Mouse (Mus musculus) c-Kit-positive CD71-positive TER-119-negative erythroid progenitor cells, embryonic 14.5 days (primary cell): ENCODE data around the gene Rhou.

Experiments used
- DNase-seq: peaks from one replicate; pipeline ENCODE4 v3.0.0-alpha.2; 2013; ENCODE audit warnings: low read depth

The Rhou gene

DNA sequence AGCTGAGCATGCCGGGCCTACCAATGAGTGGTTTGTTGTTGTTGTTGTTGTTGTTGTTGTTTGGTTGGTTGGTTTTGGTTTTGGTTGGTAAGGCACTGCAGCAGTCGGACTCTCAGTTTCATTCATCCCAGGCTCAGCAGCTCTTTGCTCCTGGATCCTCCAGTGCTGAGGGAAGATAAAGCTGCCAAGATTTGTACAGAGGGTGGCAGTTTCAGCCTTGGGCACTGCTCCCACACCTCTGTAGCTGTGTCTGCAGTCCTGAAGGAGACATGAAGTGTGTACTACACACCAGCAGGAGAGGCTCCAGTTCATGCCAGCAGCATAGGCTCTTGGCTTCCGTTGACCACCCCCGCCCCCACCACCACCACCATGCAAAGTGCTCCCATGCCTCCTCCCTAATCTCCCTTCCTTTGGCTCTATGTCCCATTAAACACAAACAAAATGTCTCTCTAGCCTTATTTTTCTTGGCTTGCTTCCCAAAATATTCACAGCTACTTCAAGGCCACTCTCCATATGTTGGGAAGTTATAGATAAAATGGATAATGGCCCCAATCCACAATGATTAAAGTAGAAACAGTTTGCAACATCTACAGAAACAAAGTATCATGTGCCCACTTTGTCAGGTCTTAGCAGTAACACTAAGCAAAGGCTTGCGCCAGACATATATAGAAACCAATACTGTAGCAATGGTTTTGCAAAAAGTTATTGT is 2.2 kb upstream of the Rhou start:
- no peak for DNase-seq

DNA sequence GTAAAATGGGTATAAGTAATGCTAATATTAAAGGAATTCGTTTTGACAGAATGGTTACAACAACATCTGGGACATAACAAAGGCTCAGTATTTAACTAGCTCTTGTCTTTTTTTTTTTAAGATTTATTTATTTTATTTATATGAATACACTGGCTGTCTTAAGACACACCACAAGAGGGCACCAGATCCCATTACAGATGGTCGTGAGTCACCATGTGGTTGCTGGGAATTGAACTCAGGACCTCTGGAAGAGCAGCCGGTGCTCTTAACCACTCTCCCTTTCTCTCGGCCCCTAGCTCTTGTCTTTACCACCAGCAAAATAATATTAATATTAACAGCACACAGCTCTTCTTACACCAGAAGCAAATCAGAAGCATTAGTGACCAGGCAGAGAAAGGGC is 1.1 kb upstream of the Rhou start:
- DNase-seq = no peak

DNA sequence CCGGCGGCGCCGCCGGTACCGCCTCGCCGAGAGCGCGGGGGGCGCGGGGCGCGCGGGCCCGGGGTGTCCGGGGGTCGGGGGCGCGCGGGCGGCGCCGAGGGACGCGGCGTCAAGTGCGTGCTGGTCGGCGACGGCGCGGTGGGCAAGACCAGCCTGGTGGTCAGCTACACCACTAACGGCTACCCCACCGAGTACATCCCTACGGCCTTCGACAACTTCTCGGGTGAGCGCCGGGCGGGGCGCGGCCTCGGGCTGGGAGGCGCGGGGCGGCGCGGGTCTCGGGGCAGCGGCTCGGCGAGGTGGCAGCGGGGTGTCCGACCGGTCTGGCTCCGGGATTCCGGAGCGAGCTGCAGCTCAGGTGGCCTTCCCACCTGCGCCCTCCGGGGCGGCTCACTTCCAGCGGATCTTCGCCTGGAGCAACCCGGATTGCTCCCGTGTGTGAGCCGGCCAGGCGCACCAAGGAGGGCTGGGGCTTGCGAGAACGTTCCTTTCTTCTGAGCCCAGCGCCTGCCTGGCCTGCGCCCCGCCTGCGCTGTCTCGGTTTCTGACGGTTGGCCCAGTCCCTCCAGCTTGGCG is 353 bp downstream of the Rhou start:
- DNase-seq = no peak

DNA sequence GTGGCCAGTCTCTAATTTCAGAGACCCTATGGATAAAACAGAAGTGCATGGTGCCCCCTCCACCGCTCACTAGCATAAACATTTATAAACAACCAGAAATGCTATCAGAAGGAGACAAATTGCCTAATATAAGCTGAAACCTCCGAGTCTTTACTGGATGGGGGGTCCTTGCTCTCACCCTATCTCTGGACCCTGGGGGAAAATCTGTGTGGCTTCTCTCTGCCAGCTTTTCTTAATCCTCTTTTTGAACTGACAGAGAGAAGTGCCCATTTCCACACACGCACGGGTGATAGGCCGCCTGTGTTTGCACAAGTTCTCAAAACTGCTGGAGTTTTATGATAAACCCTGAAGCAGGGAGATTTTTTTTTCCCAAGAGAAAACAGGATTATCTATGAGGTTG is 1.0 kb downstream of the Rhou start:
- DNase-seq = no peak

DNA sequence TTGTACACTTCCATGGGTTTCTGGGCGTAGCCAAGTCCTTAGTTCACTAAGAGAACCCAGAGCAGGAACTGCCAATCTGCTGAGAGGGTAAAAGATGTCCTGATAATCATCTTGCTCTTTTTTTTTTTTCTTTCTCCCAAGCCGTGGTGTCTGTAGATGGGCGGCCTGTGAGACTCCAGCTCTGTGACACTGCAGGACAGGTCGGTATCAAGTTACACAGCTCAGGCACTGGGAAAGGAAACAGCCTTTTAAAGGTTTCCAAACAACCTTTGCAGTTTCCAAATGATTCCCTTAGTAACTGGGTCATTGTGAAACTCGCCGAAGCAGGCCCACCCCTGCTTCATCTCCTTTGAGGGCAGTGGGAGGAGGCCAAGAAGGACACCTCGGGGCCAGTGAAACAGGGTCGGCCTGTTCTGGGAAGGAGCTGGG is 1.6 kb downstream of the Rhou start:
- no peak for DNase-seq

DNA sequence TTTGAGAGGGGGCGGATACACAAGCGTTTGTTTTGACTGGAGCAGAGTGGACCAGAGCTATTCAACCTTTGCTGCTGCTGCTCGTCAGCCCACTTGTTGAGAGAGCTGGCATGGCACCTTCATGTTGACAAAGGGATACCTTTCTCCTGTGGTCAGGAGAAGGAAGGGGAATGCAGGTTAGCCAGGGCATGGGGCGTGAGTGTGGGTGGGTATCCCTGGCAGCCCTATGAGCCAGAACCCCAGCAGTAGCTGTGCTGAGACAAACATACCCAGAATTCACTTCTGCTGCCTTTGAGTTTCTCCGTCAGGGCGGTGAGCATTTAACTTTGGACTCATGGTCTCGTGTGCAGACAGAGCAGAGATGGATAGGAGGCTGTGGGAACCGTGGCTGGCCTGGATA is 4.1 kb downstream of the Rhou start:
- no peak for DNase-seq

DNA sequence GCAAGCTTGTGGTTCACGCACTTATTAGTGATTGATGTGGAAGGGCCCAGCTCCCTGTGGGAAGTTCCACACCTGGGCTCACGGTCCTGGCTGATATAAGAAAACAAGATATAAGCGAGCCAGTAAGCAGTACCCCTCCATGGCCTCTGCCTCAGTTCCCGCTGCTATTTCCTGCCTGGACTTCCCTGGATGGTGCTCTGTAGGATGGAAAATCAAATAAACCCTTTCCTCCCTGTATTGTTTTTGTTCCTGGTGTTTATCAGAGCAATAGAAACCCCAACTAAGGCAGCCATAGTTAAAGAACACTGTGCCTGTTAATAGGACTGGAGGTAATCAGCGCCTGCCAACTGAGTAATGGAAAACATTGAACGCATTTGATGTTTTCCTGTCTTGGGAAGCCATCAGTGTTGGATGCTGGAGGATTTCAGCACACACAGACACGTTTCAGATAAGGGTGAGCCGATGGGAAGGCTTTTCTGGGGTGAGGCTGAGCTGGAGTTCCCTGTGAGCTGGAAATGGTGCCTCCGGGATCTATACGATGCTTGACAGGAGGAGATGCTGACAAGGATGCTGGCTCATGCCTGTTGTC is 5.8 kb downstream of the Rhou start:
- DNase-seq = no peak

DNA sequence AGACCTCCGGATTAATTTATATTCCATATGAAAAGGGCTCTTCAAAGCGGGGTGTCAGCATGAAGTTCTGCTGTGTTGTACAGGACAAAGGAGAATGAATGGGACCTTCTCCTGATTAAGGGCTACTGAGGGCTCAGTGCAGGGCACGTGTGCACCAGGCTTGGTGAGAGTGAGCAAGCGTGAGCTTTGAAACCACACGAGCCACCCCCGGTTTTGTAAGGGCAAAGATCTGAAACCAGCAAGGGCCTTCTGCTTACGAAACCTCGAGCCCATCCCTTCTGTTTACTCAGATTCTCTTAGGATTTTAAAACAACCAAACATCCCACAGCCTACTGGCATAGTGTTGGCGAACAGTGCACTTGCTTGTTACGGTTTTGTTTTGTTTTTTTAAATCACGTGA is 7.8 kb downstream of the Rhou start:
- DNase-seq = no peak

DNA sequence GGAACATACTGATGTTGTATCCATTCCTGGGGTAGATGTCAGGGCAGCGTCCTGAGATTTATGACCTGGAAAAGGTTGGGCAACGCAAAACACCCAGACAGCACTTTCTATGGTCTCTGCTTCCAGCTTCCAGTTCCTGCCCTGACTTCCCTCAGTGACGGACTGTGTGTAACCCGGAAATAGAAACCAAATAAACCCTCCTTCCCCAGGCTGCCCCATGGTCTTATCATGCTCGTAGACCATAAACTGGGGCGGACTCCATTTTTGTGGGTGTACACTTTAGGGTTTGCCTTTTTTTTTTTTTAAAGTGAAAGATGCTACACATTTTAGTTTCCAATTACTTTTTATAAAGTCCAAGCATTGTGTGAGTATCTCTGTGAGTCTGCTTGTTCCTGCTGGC is 11.9 kb downstream of the Rhou start:
- no peak for DNase-seq

DNA sequence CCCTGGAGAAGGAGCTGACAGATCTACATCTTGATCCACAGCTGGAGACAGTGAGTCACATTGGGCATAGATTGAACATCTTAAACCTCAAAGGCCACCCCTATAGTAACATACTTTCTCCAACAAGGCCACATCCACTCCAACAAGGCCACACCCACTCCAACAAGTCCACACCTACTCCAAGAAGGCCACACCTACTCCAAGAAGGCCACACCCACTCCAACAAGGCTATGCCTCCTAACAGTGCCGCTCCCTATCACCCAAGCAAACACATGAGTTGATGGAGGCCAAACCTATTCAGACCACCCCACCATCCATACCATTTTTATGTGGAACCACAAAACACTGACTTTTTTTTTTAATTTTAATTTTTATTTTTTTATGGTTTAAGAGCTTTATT is 13.1 kb downstream of the Rhou start:
- DNase-seq = peak; percentile 11

DNA sequence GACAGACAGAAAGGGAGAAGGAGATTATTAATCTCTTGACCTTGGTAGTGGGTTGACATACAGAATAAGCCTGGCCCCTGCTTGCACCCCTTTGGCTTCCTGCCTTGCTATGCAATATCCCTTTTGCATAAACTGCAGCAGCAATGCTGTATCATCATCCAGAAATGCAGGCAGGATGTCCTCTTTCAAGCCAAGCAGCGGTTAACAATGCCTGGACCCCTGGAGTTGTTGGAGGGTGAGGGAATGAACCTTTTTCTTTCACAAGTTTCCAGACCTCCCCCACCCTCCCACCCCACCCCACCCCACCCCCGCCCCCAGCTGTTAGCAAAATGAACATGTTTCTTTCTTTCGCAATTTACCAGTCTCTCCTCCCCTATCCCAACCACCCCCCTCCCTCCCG is 15.0 kb downstream of the Rhou start:
- no peak for DNase-seq

DNA sequence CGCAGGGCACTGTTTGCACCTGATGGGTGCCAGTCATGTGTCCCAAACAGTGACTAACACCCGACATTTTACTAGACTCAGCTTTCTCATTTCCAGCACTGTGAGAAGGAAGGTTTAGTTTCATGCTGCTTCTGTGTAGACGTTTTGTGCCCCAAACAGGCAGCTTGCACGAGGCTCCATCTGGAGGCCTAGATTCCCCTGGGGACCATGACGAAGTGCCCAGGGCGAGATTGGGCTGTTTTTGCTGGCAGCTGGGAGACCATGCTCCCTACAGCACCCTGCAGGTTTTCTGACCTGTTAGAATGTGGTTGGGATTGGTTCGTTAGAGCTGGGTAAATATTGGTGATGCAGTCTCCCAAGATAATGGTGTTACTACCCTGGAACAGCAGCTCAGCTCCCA is 17.0 kb downstream of the Rhou start:
- no peak for DNase-seq

DNA sequence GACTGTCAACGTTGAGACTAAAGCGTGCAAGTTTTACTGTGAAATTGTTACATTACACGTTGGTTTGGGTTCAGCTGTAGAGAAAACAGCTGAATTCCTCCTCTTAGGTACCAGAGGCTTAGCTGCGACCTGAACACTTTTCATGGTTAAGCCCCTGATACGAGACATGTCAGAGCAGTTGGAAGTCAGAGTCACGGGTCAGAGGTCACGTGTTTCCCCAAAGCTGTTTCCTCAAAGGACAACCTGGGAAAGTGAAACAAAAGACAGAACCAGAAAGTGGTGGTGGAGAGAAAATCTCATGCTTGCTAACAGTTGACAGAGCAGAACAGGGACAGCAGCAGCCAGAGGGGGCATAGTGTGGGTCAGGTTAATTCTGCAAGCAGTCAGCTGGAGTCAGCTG is 17.7 kb downstream of the Rhou start:
- DNase-seq = no peak

DNA sequence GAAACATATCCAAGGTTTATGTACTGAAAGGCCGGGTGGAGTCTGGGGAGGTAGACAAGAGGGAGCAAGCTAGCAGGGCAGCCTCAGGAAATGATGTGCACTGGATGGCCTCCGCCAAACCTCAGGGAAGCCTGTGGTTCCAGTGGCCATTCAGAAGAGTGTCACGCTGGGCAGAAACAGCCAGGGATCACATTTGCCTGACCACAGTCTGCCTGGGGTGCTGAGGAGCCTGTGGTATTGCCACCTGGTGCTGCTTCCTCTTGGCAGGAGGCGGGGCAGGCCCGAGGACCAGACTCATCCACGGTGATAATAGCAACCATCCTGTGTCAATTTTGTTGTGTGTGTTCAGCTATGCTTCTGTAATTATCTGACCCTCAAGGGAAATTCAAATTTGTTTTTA is 18.9 kb downstream of the Rhou start:
- no peak for DNase-seq

DNA sequence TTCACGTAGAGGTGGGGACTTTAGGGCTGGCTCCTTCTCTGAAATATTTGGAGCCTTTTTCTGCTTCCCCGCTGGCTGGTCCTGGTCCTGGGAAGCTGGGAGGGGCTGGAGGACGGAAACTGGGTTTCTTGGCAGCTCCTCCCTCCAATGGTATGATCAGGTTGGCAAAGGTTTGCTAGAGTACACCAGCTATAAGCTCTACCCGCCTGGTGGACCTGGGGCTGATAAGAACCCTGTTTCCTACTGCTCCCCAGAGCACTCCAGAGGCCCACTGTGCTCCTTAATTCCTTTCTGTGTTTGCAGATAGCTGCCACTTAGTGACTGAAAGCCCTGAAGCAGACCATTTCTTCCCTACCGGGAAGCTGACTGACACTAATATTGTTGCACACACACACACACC is 21.9 kb downstream of the Rhou start:
- no peak for DNase-seq

DNA sequence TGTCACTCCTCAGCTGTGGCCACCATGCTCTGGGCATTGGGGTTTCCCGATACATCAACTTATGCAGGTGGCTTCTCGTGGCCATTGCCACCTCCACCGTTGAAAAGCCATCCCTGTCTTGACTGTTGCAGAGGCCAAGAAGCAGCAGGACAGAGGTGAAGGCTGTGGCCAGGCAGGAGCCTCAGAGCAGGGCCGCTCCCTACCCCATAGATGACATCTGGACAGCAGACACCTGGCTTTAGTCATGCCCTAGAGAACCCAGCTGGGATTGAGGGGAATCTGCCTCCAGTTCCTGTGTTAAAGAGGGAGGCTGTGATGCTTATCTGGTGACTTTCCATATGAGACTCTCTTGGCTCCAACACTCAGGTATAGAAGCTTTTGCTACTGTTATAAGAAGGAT is 24.7 kb downstream of the Rhou start:
- no peak for DNase-seq

DNA sequence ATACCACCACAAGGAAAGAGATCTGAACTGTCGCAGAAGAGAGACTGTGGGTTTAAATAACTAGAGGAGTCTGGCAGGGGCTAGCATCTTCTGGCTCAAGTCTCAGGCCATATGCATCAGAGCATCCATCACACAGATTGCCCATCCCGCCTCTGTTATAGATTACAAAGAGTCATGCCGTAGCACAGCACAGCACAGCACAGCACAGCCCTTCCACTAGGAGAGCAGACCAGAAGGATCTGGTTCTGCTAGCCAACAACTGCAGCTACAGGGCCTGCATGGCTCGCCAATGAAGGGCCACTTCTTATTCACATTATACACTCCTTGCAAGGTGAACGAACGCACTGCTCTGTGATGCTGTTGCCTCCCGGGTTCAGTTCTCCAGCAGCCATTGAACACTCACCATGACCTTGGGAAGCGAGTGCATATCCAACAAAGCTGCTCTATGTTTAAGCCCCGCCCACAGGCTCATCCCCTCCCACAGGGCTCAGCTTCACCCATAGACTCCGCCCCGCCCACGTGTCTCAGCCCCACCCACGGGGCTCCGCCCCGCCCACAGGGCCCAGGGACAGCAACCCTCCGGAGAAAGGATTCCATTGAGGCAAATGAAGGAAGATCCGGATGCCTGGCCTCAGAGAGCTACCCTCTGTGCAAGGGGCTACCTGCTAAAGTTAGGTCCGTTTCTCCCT is 28.5 kb downstream of the Rhou start:
- DNase-seq = peak; percentile 46

DNA sequence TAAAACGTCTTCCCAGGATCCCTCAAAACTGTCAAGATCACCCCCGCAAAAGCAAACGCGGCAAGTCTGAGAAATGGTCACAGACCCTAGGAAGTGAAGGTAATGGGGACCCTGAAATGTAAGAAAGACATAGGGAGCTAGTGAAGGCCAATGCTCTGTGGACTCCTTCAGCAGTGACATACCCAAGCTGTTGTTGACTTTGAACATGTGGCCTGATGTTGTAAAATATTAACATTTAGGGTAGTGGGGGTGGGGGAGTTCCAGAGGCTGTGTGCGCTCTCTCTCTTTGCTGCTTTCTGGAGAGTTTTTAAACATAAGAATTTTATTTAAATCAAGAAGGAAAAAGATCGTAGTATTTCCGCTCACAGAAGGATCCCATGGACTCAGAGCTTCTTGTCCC is 29.6 kb downstream of the Rhou start:
- DNase-seq = no peak

DNA sequence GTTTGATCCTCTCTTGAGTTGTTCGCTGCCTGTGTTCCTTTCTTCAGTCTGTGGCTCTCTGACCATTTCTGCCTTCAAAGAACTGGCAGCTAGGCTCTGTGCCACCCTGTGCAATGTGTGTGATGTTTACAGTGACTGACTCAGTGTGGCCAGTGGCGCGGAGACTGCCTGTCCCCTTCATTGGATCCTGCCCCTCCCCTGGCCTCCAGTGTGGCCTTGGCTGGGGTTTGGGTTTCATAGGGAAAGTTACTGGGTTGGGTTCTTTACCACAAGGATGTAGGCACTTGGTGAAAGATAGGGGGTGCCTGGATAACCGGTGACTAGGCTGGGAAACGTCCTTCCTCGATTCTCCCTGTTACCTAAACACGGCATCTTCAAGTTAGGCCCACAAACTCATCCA is 31.1 kb downstream of the Rhou start:
- DNase-seq = no peak

DNA sequence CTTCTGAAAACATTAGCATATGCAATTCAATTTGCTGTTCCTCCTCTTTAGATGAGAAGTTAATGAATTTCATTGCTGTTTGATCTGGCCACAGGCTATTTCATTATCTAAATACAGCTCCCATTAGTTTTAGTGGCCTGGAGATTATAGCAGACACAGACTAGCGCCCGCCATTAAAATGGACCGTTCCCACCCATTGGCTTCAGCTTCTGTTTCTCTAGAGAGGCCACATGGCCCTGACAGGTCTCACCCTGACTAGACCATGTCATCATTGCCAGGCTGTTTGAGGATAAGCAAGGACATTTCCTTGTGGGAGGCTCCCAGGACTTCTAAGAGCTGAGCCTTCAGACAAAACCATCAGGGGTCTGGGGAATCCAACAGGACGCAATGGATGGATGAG is 31.7 kb downstream of the Rhou start:
- no peak for DNase-seq

DNA sequence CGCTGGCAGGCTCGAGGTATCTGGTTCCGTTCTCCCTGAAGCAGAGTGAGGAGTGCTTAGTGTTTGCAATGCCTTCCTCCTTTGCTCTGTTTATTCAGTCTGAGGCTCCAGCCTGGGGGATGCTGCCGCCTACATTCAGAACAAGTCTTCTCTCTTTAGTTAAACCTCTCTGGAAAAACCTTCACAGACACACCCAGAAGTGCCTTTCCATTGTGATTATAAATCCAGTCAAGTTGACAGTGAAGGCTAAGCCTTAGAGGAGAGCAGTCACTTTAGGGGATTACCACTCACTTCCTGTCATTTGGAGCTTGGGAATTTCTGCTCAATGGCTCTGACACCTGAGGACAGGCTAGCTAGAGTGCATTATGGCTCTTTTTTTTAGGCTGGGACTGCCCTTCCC is 34.1 kb downstream of the Rhou start:
- no peak for DNase-seq

DNA sequence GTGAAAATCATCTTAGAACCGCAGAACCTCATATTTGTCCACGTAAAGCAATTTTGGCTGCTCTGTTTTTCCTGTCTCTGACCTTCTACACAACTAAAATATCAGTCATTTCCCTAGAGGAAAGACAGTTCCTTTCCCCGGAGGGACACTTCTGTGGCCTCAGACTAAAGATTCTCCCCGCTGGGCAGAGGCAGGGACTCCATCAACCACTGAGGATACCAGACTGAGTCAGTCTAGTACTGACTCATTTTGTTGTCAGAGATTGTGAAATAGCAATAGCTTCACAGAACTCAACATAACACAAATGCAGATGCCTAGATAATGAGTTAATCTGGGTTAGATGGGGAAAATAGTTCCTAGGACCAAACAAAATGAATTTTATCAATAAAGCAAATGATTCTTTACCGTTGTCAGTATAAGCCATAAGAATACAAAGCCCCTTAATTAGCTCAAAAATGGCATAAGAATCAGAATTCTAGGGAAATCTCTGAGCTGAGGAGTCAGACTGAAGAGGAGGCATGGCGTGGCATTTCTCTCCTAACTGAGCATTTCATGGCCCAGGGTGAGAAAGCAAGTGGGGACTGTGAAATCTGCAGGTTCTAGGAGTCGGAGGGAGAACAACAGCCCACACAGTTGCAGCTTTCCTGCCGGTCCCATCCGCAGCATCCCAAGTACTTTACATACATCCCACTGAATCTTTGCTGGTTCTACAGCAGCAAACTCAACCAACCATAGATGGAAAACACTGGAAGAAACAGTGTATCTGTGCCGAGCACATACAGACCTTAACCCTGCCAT is 38.6 kb downstream of the Rhou start:
- DNase-seq = no peak

DNA sequence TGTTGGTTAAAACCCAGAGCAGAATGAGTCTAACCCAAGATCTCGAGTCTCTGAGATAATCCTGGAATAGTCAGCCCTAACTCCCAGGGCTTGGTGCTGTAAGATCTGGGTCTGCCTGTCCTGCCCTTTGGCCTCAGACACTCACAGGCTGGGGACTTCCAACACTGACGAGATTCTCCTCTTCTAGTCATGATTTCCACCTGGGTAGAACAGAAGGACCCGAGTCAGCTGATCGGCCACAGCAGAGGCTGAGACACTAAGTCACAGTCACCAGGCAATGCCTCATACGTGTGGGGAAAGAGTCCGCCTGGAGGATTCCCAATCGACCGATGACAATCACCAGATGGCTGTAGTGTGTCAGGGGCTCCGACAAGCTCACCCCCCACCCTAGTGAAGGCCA is 42.4 kb downstream of the Rhou start:
- DNase-seq = no peak
